Mouse (Mus musculus) thymus, postnatal 10 days (tissue): ENCODE measurements around the gene Cabs1.

Experiments used
- DNase-seq, 2 experiments: peaks; one replicate each; pipeline ENCODE4 v3.0.0; 2021; ENCODE audit warnings: low spot score in 2 of 2

Gene Cabs1

GRCm38 (mm10) chr5:87979139-87979538 is at the start of gene Cabs1:
Gene Cabs1, plus strand, starts transcription at chr5:87979439.
- DNase-seq = no peak

- no peak for DNase-seq
Measured at GRCm38 (mm10) chr5:87931603-87932002, 47.6 kb upstream of the Cabs1 start.

- no peak for DNase-seq
Measured at GRCm38 (mm10) chr5:87940752-87941151, 38.5 kb upstream of the Cabs1 start.

GRCm38 (mm10) chr5:87942515-87942914 is 36.7 kb upstream of the Cabs1 start:
- no peak for DNase-seq

GRCm38 (mm10) chr5:87951836-87952235 is 27.4 kb upstream of the Cabs1 start:
- DNase-seq = no peak

- no peak for DNase-seq
Measured at GRCm38 (mm10) chr5:87969201-87969600, 10.0 kb upstream of the Cabs1 start, which contains the start of the genes 2310003L06Rik and Gm28434. Gene 2310003L06Rik, plus strand, starts transcription at chr5:87969459. Gene Gm28434, plus strand, starts transcription at chr5:87969517.

GRCm38 (mm10) chr5:87982468-87983214 is 3.4 kb downstream of the Cabs1 start:
- DNase-seq = no peak

GRCm38 (mm10) chr5:88002249-88002648 is 23.0 kb downstream of the Cabs1 start, which contains the start of gene Smr3a:
Gene Smr3a, plus strand, starts transcription at chr5:88002549.
- DNase-seq = no peak

GRCm38 (mm10) chr5:88005241-88005640 is 26.0 kb downstream of the Cabs1 start:
- DNase-seq = no peak
